Mouse (Mus musculus) urinary bladder, adult 18-20 months (tissue): ENCODE results near the gene P2ry13.

Source experiments
- DNase-seq, 2 experiments: peaks; one replicate each; pipeline ENCODE4 v3.0.0; 2022; ENCODE audit warnings: low spot score in 2 of 2, mixed read lengths in 2 of 2

Gene P2ry13

DNA sequence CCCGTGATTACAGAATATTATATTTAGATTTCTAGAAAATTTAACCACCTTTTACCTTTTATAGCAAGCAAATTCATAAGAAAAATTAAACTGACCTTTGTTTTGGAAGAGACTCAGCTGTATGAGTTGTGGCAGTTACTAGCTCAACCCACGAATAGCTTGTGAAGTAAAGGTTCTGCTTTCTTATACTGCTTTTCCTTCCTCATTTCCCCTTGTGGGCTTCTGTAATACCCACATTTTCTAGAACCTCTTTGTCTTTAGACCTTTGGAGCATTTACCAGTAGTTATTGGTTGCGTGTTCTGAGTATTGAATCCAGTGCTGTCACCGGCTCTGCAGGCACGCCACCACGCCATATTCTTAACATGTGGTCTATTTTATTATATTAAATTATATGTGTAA, at the start of gene P2ry13:
Gene P2ry13 (minus strand): TSS at position 156 of the 400 bp plus-strand sequence.
- DNase-seq: no peak

DNA sequence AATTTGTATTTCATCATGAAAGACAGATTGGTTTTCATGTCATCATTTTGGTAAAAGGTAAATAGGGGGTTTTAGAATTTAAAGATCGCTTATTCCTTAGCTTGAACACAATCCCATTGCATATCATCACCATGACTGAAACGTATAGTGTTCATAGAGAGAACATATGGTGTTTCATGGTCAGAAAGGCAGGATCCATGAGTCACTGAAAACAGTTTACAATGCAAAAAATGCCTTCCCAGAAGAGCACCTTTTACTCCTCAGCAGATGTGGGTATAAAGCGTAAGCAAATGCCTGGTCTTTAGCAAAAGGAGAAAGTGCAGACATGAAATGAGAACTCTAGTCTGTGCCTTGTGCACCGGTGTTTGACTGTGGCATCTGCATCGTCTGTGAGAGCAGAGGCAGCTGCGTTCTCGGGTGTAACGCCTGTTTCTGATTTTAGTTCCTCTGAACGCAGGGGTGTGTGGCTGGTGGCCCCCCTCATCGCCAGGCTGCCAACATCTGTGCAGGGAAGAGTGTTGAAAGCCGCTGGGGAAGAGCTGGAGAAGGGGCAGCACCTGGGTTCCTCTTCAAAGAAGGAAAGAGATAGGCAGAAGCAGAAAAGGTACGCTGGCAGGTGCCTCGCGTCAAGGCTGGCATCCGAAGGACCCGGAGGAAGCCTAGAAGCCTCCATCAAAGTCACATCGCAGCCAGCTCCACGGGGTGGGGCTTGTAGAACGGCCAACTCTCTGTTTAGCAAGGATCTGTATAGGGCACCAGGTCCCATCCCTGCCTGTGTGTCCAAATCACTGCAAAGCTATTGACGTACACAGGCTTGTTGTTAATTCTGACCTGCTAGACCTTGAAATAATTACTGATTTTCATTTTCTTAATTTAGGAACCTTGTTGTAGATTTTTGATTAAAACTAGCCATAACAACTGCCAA, 47.3 kb upstream of the P2ry13 start:
- DNase-seq: no peak

DNA sequence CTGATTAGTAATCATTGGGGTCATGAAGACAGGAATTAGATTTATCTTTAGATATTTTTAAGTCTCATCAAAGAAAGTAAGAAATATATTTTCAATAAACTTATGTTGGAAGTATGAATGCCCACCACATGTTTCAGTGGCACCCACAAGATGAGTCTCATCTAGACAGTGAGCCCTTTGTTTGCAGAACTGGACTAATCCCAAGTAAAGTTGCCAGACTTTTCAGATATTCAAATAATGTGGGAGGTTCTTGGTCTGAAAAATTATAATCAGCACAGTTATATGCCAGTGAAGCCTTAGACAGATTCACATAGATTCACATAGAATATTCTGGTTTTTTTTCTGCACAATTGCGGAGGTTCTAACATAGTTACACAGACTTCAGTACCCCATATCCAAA, 39.8 kb upstream of the P2ry13 start:
- no peak for DNase-seq

- no peak for DNase-seq
These were observed 37.3 kb upstream of the P2ry13 start for GRCm38 (mm10) chr3:59248031-59248430.

DNA sequence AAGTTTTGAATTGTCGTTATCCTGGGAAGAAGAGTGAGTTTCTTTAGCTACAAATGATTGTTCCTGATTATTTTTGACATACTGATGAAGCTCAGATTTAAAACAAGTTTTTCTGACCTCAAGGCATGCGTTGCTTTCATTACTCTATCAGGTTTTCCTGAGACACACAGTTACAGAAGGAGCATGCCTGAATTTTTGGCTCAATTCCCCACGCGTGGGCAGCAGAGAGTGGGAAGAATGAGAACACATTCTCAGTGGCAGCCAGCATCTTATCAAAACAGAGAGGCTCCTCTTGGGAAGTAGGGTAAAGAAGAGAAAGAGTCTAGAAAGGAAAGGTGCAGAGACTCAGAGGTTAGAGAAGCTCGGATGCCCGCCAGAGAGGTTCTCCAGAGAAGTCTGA, 32.7 kb upstream of the P2ry13 start:
- no peak for DNase-seq

DNA sequence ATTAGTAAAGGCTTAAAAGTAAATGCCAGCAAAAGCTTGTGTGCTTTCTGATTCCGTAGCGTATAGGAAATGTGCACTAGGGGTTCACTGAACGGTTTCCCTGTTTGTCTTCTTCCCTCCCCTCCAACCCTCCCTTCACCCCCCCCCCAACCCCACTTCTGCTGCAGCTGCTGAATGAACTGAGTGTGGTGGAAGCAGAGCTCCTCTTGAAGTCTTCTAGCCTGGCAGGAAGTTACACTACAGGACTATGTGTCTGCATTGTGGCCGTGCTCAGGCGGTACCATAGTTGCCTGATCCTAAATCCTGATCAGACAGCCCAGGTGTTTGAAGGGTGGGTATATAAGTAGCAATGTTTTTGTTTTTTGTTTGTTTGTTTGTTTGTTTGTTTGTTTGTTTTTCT, 24.2 kb upstream of the P2ry13 start:
- DNase-seq: no peak

DNA sequence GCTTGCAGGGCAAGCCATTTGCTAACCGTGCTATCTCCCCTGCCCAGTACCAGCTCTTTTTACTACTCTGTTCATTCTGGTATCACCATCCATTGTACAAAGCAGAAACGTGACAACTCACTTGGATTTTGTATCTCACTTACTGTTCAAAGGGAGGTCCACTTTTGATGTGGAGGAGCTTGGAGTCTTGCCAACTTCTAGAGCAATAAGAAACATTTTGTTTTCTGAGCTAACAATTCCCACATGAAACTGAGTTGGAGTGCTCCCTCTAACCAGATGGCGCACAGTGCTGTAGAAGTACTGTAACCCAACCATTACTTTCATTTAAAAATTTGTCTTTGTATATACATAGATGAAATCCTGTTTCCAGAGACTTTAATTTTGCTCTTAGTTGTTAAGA, 20.2 kb upstream of the P2ry13 start:
- no peak for DNase-seq

DNA sequence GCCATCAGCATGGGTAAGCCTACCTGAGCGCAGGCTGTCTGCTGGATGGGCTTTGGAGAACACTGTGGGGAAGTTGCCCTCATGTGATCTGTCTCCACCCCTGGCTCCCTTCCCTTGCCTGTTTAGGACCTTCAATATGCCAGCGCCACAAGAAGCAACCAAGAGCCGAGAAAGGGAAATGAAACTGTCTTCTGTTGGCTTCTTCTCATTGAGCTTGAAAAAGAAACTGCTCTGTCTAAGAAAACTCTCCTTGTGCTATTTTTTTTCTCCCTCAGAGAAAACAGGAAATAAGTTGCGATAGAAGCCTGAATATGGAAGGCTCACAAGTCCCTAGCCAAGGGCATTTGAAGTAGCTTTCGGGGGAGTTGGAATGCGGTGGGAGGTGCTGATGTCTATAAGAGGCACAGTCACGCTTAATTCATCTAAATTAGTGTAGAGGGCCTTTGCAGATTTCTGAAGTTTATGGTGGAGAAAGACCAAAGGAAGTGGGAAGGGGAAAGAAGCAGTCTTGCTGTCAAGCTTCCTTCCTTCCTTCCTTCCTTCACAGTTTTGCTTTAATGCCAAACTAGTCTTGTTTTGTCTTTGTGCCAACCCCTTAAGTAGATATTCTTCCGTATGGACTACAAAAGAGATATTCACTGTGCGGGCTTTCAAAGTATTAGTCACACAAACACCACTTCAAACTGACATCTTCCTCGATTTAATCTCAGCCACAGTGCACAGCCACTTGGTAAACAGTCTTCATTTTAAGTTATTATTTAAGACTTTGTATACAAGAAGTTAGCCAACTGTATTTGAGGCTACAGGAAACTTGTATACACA, 18.3 kb upstream of the P2ry13 start:
- no peak for DNase-seq

- no peak for DNase-seq
These were observed 17.0 kb upstream of the P2ry13 start for GRCm38 (mm10) chr3:59227696-59228095.

GRCm38 (mm10) chr3:59225411-59225810, 14.7 kb upstream of the P2ry13 start:
- DNase-seq: no peak

- DNase-seq: no peak
These were observed 11.6 kb upstream of the P2ry13 start for GRCm38 (mm10) chr3:59222303-59222702.

DNA sequence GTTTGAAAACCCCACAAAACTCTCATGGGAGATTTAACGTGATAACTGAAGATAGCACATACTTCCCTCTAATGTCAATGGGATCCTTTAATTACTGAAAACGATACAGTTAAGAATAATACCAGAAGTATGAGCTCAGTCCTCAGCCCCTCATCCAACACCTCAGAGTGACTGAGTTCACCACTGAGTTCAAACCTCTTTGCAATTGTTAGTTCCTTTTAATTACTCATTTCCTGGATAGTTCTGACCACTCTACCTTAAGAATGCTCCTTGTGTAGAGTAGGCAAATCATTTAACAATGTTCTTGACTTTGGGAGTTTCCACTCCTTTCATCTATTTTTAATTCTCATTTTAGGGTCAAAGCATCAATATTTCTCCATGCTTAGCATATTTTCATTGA, 8.6 kb upstream of the P2ry13 start:
- DNase-seq: no peak

DNA sequence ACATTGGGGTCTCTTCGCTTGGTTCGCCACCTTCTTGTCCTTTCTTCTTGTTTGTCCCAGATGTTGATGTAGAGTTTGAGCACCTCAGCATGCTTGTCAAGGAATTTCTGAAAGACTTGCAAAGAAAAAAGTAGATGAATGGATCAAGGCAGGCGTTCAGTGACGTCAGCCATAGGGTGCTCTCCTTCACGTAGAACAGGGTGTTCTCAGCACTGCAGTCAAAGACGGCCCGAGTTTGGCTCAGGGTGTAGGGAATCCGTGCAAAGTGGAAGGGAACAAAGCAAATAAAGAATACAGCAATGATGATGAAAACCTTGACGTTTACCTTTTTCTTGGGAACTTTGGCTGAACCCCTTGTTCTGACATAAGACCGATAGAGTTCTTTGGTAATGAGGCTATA, 6.5 kb upstream of the P2ry13 start:
- no peak for DNase-seq

DNA sequence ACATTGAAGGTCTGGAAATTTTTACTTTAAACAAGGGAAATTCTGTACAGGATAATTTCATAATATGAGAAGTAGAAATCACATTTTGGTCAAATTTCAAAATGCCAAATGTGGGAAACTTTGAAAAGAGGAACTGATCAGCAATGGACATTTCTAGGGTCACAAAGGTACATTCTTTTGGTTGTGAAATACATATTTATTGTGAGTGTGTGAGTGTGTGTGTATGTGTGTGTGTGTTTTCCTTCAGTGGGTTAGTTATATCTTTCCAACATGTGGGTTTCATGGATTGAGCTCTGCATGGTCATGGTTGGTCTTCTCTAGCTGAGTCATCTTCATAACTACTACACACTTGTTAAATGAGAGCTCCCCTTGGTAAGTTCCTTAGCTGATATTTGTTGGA, 1.7 kb upstream of the P2ry13 start:
- DNase-seq: no peak

DNA sequence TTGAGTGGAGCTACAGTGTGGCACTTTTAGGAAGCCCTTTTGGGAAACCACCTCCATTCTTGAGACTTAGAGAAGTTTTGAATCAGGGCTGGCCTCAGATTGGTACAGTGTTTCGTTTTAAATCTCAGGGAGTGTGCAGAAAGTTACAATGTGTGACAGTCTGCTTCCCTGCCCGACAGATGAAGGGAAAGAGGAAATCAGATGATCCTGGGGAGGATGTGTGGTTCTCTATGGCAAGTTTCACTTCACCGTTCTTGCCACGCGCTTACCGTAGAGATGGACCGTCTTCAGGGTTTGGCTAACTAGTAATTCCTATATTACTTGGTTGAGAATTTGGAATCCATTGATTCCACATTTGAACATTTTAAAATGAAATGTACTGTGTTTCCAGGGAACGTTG, 1.1 kb upstream of the P2ry13 start:
- DNase-seq: no peak

DNA sequence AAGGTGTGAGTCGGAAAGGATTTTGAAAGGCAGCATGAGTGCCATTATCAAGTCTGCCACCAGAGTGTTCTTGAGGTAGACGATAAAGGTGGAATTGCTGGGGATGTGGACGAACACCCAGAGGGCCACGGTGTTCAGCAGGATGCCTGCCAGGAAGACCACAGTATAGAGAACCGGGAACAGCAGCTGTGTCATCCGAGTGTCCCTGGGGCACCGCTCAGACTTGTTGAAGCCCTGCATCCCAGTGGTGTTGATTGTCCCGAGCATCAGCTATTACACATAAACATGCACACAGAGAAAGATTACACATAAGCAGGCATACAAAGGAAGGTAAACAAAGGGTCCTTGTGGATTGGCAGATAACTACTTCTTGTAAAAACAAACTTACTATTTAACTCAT, 593 bp downstream of the P2ry13 start:
- DNase-seq: no peak

DNA sequence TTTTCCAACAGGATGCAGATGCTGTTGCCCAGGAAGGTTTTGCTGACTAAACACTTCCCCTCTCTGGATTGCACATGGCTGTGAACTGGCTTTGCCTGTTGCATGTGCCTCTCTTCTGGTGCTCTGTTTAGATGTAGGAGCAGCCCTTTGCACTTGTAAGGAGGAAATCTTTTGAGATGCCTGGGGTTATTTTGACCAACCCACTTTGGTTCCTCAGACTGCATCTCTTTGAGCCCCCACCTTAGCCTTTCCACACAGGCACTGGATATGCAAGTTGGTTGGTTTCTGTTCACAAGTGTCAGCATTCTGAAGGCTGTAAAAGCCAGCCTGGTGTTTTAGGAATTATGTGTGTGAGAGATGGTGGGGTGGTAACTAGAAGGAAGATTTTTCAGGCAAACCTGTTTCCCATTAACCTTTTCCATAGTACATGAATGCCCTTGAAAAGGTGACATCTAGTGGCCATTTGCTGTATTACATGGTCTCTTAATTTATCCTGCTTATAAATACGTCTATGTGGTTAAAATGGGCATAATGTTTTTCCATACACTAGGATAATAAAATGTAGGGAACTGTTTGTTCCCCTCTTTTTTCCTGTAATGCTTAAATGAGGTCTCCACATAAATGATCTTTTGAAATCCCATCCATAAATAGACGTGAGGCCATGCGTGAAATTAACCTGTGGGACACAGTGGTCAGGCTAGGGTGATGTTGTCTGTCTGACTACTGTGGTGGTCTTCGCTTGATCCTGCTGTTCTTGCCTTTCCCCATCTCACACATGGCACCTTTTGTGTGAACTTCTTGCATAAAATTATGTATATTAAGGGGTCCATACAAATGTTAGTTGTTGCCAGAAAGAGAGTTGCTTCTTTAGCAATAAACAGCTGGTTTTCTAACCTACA, 1.8 kb downstream of the P2ry13 start:
- DNase-seq: no peak

GRCm38 (mm10) chr3:59205941-59206340, 4.7 kb downstream of the P2ry13 start:
- DNase-seq: no peak

DNA sequence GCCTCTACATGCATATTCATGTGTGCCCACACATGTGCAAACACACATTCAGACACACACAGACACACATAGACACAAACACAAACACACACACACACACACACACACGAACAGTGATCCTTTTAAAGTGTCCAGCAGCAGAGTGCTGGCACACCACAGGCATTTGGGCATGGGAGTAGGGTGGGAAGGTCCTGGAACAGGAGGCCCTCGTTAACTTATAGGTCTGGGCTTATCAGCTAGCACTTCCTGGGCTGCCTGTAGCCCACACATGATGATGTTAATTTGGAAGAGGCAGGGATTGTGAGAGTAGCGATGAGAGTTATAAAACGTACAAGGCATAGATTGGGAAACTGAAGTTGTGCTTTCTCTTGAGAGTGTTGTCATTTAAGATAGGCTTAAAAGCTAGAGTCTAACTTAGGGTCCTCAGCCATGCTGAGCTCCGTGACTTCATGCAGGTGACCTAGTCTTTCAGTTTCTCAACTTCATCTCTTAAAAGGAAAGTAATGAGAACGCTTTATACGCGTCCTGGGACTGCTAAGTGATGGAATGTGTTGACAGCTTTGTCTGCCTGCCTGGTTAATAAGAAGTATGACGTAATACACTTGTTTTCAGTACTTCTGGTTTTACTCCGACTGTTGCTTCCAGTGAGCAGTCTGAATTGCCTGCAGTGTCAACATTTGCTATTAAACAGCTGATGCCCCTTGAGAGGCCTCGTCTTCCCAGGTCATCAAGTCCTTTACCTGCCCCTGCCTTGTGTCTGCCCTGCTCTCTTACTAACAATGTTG, 5.8 kb downstream of the P2ry13 start:
- DNase-seq: no peak

DNA sequence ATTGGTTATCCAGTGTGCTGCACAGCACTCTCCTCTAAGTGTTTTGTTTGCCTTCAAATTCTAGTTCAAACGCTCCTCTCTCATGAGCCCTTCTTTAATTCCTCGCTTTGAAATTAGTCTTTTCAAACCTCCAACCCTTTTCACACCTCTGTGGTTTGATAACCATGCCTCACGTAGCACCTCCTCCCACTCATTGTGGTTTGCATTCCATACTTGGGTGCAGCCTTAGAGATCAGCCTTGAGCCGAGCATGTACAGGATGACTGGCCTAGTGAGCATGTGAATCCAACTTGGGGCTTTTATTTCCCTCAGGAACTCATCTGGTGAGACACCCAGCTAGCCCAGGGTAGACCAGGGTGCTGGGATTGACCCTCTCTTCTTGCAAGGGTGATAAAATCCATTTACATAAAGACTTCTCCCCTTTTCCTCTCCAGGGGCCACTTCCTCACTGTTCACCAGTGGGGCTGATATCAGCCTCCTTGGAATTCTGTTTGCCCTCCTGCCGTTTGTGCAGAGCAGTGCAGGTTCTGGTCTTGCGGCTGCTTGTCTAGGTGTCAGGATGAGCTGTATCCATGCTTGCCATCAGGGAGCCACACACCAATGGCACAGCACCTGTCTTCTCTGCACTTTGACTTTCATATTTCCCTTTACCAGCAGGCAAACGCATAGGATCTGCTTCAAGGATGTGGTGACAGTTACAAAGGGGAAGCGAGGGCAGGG, 6.7 kb downstream of the P2ry13 start:
- DNase-seq: no peak
